In the genomic region with DNA sequence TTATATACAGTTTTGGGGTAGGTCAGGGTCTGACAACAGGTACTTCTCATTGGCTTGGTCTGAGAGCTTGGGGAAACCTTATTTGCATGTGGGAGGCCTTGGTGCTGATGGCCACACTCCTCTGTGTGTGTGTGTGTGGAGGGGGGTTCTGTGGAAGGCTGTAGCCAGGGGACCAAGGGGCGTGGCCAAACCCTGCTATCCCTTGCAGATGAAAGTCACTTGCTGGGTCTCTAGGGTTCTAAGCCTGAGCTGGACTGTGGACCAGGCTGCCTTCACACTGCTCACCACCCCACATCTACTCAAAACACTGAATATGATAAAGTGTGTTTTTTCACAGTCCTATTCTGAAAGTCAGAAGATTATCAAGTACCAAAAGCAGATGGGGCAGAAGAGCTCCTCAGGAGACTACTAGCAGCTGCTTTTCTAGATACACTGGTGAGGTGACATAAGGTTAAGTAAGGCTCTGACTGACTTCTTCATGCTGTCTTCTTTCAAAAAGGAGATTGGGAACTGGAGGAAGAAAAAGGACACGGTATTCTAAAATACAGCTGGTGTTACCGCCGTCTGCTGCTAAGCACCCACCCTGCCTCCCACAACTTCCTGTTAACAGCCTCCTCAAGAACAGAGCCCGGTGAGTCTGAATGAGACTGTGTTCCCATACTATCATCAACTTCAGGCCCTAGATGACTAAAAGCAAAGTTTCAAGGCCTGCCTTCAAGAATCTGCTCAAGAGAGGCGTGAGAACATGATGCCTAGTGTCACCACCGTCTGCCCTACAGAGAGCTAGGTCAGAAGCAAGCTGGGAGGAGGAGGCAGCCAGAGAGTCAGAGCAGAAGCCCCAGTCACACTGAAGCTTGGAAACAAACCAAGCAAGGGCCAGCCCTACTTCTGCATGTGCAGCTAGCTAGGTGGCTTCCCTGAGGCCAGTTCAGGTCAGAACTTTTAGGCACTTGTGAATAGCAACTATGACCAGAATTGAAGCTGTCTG, we compare ENCODE assay signal across 9 mouse cellular contexts. TPM values are rescaled to one million over a fixed set of nuclear protein-coding genes. Genes with fewer than 3 reads are reported as not detected.
DNase-seq lines count a peak whose midpoint lies in the region; ATAC-seq and TF ChIP-seq lines count a peak whose summit lies in the region.
"Had no signal": no experiment of that assay in that cellular context is flagged by ENCODE, and none has a peak within 500 bp of the region (broad histone marks: within the 10 kb centered on the region; RNA-seq: fewer than 3 reads in every experiment).

No protein-coding gene starts in this region.

- peaks cover 1% of the 10 kb centered on the region; the same call in 1 of the 2 replicates for H3K79me2 ChIP-seq in MEL (ENCODE audit: control insufficient read depth, insufficient read depth, low read length, poor library complexity)

- H3K27me3 ChIP-seq in MEL (ENCODE audit: control insufficient read depth in 1 of 2, insufficient read depth in 2 of 2, low read length in 2 of 2): no peaks in the 10 kb centered on the region
- no peaks in the 10 kb centered on the region for H3K27me3 ChIP-seq in midbrain, embryonic 13.5 days
- no peaks in the 10 kb centered on the region for H3K27me3 ChIP-seq in intestine, embryonic 15.5 days (replicated peaks)

- no peaks in the 10 kb centered on the region for H3K9me3 ChIP-seq in MEL (replicated peaks; ENCODE audit: insufficient read depth, low read length)
- H3K9me3 ChIP-seq in midbrain, embryonic 13.5 days: no peaks in the 10 kb centered on the region
- H3K9me3 ChIP-seq in intestine, embryonic 15.5 days: no peaks in the 10 kb centered on the region

- TF ChIP-seq CTCF in MEL (IDR thresholded peaks at IDR 0.05 in 2 of 3, conservative IDR thresholded peaks at IDR 0.05 in 1 of 3; ENCODE audit: control insufficient read depth in 1 of 3, insufficient read depth in 1 of 3, low read depth in 2 of 3, low read length in 3 of 3, poor library complexity in 1 of 3, severe bottlenecking in 1 of 3): no peak

- H3K27ac ChIP-seq in MEL (ENCODE audit: control insufficient read depth, low read depth, low read length): peak overlapping the region; percentile 71
- no peak overlapping the region for H3K27ac ChIP-seq in midbrain, embryonic 13.5 days
- H3K27ac ChIP-seq in intestine, embryonic 15.5 days: no peak overlapping the region

- peak overlapping the region in 1 of 2 experiments; percentile 19; a peak in 2 of 4 replicates for H3K4me3 ChIP-seq in MEL (ENCODE audit: control insufficient read depth in 1 of 2, insufficient read depth in 1 of 2, low read depth in 2 of 2, low read length in 2 of 2)
- H3K4me3 ChIP-seq in midbrain, embryonic 13.5 days (replicated peaks): no peak overlapping the region
- H3K4me3 ChIP-seq in intestine, embryonic 15.5 days (replicated peaks): no peak overlapping the region
- H3K4me3 ChIP-seq: erythroblast, embryonic 14.5 days had no signal

- WGBS in midbrain, embryonic 13.5 days: 92% methylated on average over 7 of the region's 7 CpGs
- WGBS in intestine, embryonic 15.5 days: 71% methylated on average over 7 of the region's 7 CpGs

- no peak for ATAC-seq in monocyte, adult 5-6 weeks (replicated peaks; ENCODE audit: insufficient number of reproducible peaks, low FRiP score, low TSS enrichment, poor library complexity, severe bottlenecking)
- ATAC-seq in midbrain, embryonic 13.5 days: no peak
- ATAC-seq in intestine, embryonic 15.5 days: no peak

- H3K9ac ChIP-seq in MEL (ENCODE audit: control insufficient read depth, low read depth, low read length, poor library complexity, severe bottlenecking): peak overlapping the region; percentile 46
- H3K9ac ChIP-seq in midbrain, embryonic 13.5 days (replicated peaks): no peak overlapping the region
- no peak overlapping the region for H3K9ac ChIP-seq in intestine, embryonic 15.5 days

- TF ChIP-seq POLR2A in MEL (IDR thresholded peaks at IDR 0.05; ENCODE audit: control insufficient read depth in 1 of 2, insufficient read depth in 1 of 2, low read depth in 1 of 2, low read length in 2 of 2, poor library complexity in 1 of 2): no peak

- no peak for TF ChIP-seq RAD21 in MEL (IDR thresholded peaks at IDR 0.05; ENCODE audit: low read depth, low read length)

- peak; percentile 54 for DNase-seq in layer of hippocampus, adult 11-12 months (ENCODE audit: low spot score)
- no peak for DNase-seq in layer of hippocampus, postnatal 25 days (ENCODE audit: extremely low spot score in 1 of 2, low spot score in 1 of 2)
- DNase-seq in MEL (ENCODE audit: low read depth, low spot score): peak; percentile 87
- DNase-seq in layer of hippocampus, adult 8-10 months (ENCODE audit: low spot score in 2 of 2): peak; percentile 58 to 65
- DNase-seq in right cerebral cortex, postnatal 36 days (ENCODE audit: low spot score in 2 of 2): peak; percentile 66 to 84

- H3K36me3 ChIP-seq in MEL (ENCODE audit: control insufficient read depth in 1 of 2, insufficient read depth in 2 of 2, low read length in 2 of 2): peaks cover 6 to 28% of the 10 kb centered on the region in 2 experiments
- peaks cover 43% of the 10 kb centered on the region for H3K36me3 ChIP-seq in midbrain, embryonic 13.5 days
- H3K36me3 ChIP-seq in intestine, embryonic 15.5 days: 0 out of 2 replicates have a peak, but pooled peaks cover 4% of the 10 kb centered on the region

- TF ChIP-seq EP300 in MEL (IDR thresholded peaks at IDR 0.05; ENCODE audit: low read depth in 1 of 2, low read length in 2 of 2): peak; percentile 40 to 42; a peak in 2 of 4 replicates

- H3K4me1 ChIP-seq in MEL (ENCODE audit: control insufficient read depth in 1 of 2, insufficient read depth in 2 of 2, low read length in 2 of 2): peaks cover 23 to 25% of the 10 kb centered on the region in 2 experiments
- H3K4me1 ChIP-seq in midbrain, embryonic 13.5 days (replicated peaks): no peaks in the 10 kb centered on the region
- no peaks in the 10 kb centered on the region for H3K4me1 ChIP-seq in intestine, embryonic 15.5 days (replicated peaks)

- no peak overlapping the region for H3K4me2 ChIP-seq in midbrain, embryonic 13.5 days (replicated peaks)
- H3K4me2 ChIP-seq in intestine, embryonic 15.5 days (replicated peaks): no peak overlapping the region

TF ChIP-seq in MEL, 35 proteins besides CTCF, POLR2A, EP300 and RAD21:
- TF ChIP-seq GATA1 (IDR thresholded peaks at IDR 0.05; ENCODE audit: low read depth, low read length) (0 out of 2 replicates have a peak, but pooled peaks have one; percentile 17), MEF2A (IDR thresholded peaks at IDR 0.05; ENCODE audit: extremely low read depth, insufficient replicate concordance, low read depth, low read length, poor library complexity, severe bottlenecking) (no peak), NRF1 (IDR thresholded peaks at IDR 0.05; ENCODE audit: insufficient read depth, low read depth, low read length, poor library complexity, severe bottlenecking) (no peak), ELF1 (IDR thresholded peaks at IDR 0.05; ENCODE audit: low read depth, low read length) (peak; percentile 61; the same call in 1 of the 2 replicates), ETS1 (IDR thresholded peaks at IDR 0.05; ENCODE audit: low read depth, low read length) (peak; percentile 67), ZMIZ1 (IDR thresholded peaks at IDR 0.05; ENCODE audit: low read depth, low read length) (no peak), RCOR1 (IDR thresholded peaks at IDR 0.05; ENCODE audit: low read depth, low read length) (no peak), TCF12 (IDR thresholded peaks at IDR 0.05; ENCODE audit: low read depth, low read length) (peak; percentile 48; the same call in 1 of the 2 replicates), TBP (IDR thresholded peaks at IDR 0.05; ENCODE audit: low read depth, low read length) (peak; percentile 42; the same call in 1 of the 2 replicates), MAX (IDR thresholded peaks at IDR 0.05; ENCODE audit: low read length) (0 out of 2 replicates have a peak, but pooled peaks have one; percentile 25)

RNA-seq across cellular contexts. Expression of a gene that starts 26.5 kb away (rescaled TPM):
- total RNA-seq in layer of hippocampus, postnatal 25 days (2021): 100 to 1,000 TPM in 1 of 2 experiments, 10 to 100 TPM in 1; 87.8 to 107 TPM
- 15.9 and 18.9 TPM in 2 replicates for total RNA-seq in MEL (2012; rRNA removed)
- polyA plus RNA-seq in MEL (2012; ENCODE audit: insufficient read depth in 1 of 2, insufficient read length in 2 of 2, low read depth in 1 of 2, low replicate concordance in 2 of 2, missing spikeins in 1 of 2): 10 to 100 TPM in 1 of 2 experiments, not detected in 1; 31.1 TPM
- 100 to 1,000 TPM in 1 of 4 experiments, 10 to 100 TPM in 3; 92.0 to 121 (median 95.2) TPM for total RNA-seq in layer of hippocampus, adult 8-10 months (2022)
- total RNA-seq in monocyte, adult 5-6 weeks (2017): 47.6 to 61.5 TPM (median 57.5 TPM) in 3 replicates
- 39.4 and 40.5 TPM in 2 replicates for polyA plus RNA-seq in midbrain, embryonic 13.5 days (2015; fragmentation: Nextera tagmentation; extraction: Ambion mirVana)
- 15.6 and 16.7 TPM in 2 replicates for polyA plus RNA-seq in intestine, embryonic 15.5 days (2015; fragmentation: Nextera tagmentation; extraction: Ambion mirVana)

Comparison
In these comparisons a context has a peak if more than half of its experiments do, and no peak if none do; other contexts are left out.
1. DNase-seq: peak in layer of hippocampus, adult 11-12 months (single experiment), MEL (single experiment), layer of hippocampus, adult 8-10 months (2 of 2) and right cerebral cortex, postnatal 36 days (2 of 2); none in layer of hippocampus, postnatal 25 days (0 of 2).